Mouse (Mus musculus) erythroblast, embryonic 14.5 days (primary cell): ENCODE results near the gene St3gal3.

ENCODE experiments used
- GATA1 ChIP-seq: IDR thresholded peaks from 2 replicates; pipeline ENCODE4 v1.6.1; 2012; ENCODE audit warnings: low read length, inconsistent platforms, mixed read lengths
- TAL1 ChIP-seq: IDR thresholded peaks from 3 replicates; pipeline ENCODE4 v1.6.1; 2012; ENCODE audit warnings: low read length, inconsistent platforms, mixed read lengths

- TF ChIP-seq GATA1: no peak
- TF ChIP-seq TAL1: no peak
These were observed 29.3 kb downstream of the St3gal3 start for GRCm38 (mm10) chr4:118105256-118106053.
